Mouse (Mus musculus) megakaryocyte-erythroid progenitor cell, adult 5-6 weeks (primary cell): Measurements from ENCODE around the gene Tnnc1. TPM values are rescaled to one million over a fixed set of nuclear protein-coding genes. Genes with fewer than 3 reads are reported as not detected.

Experiments used
- ATAC-seq: replicated peaks from 2 replicates; pipeline ENCODE4 v1.8.0; 2016; ENCODE audit warnings: mild to moderate bottlenecking, inconsistent platforms; ENCODE audit not compliant: severe bottlenecking, poor library complexity, low FRiP score, low TSS enrichment
- total RNA-seq, 2 experiments: library from RNA; stranded (forward) in 1 of 2; stranded (reverse) in 1 of 2; fragments of 200-1000, 215-1000 nt in 1 of 2; fragments of >200 nt in 1 of 2; fragmentation: Nextera tagmentation in 1 of 2; gene quantifications; 2 replicates each; pipeline ENCODE4 v1.2.3; 2014 to 2017

Gene Tnnc1
- total RNA-seq, 2 experiments from 2014 or later, result 1.8 TPM; not detected in 1

DNA sequence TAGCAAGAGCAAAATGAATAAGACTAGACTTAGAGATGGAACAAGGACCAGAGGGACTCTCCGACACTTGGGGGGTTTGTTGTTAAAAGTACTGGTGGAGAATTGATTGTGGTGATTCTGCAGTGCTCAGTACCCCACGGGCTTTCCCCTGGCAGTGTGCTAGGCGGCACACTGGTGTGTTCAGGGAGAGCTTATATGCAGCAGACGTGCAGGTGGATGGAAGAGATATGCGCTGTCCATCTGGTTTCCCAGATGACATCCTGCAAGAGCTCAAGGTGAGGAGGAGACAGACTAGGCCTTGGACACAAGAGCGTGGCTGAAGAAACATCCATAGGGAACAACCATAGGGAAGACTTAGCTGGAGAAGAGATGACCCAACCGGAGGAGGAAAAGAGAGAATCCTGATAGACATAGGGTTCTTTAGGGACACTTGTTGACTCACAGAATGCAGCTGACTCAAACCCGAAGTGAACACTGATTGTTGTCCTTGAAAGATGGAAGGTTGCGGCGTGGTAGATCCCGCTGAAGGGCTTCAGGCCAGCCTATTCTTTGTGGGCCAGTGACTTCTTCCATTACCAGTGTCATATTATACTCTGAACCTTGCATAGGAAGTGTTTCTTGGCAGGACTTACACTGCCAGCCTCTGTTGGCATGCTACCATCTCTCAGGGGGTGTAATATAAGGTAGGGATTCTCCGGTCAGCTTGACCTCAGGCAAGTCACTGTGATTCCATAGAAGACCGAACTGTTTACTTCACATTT is 862 bp upstream of the Tnnc1 start:
- ATAC-seq, result peak; percentile 58

DNA sequence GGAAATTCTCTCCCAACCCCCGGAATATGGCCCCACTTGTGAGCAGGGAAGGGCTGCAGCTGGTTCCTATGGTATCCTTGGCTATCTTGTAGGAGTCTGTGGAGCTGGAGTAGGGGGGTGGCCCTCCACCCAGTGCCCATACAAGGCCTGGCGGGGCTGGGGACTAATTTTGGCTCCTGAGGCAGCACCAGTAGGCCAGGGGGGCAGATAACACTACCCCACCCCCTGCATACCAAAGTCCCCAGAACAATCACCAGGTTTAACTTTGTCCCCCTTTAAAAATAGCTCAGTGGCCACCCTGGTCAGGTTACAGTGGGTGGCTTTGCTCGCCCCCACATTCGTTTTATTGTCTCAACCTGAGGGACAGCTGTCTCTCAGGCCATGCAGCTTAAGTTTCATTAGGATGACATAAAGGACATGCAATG is 1.0 kb downstream of the Tnnc1 start:
- ATAC-seq, result no peak

DNA sequence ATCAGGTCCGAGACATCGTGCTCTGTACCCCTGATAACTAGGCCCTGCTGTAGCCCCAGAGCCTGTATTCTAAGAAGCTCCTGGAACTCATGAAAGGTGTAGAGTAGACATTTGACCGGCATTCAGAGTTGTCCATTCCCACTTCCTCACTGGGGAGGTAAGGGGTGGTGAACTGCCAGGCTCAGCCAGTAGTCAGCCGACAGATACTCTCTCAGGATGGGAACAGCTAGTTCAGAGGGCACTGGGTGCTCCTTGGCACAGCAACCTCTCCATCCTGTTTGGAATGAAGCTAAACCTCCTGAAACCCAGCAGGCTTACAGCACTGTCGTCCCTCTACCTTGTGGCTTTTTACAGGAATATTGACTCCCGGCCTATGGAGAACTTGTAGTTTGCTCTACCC is 3.7 kb downstream of the Tnnc1 start:
- ATAC-seq, result no peak

DNA sequence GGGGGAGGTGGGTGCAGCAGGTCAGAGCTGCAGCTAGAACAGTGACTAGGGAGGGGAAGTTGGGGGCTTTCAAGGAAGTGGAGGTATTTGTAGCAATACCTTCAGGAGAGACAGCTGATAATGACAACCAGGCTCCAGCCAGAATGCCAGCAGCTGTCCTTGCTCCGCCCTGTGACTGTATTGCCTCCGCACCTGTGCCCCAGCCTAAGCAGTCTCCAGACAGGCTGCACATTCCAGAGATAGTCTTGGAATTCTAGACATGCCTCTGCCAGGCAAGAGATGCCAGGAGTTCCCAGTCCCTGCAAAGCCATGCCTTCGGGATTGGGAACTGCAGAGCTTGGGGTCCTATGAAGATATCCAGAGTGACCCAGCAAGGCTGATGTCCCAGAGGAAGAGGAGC is 4.4 kb downstream of the Tnnc1 start:
- ATAC-seq, result no peak

DNA sequence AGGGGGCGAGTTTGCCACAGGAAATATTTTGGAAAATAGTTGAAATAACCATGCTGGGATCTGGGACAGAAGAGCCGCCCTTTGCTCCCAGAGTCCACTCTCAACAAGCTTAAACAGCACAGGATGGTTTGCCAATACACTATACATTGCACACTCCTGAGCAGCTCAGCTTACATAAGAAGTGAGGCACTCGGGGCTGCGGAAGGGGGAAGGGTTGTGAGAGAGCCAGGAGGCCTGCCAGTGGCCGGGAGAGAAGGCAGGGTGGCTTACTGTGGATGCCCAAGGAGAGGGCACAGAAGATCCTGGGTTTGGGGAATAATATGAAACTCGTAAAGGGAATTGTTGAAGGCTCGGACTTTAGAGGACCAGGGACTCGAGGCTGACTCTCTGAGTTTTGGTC is 5.8 kb downstream of the Tnnc1 start:
- ATAC-seq, result no peak

DNA sequence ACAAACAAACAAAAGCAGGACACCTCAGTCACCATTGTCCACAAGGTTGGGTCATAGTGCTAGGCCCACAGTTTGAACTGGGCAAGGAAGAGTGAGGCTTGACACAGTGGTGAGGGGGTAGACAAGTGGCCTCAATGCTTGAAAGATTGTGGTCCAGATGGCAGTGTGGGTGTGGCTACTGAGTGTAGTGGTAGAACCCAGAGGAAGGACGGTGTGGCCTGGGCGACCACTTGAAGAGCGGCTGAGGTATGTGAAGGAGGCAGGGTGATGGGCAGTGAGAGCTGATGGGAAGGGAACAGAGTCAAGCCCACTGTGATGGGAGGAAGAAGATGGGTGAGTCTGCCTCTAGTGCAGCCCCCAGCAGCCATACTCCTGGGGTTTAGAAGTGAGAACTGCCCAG is 6.6 kb downstream of the Tnnc1 start:
- no peak for ATAC-seq

DNA sequence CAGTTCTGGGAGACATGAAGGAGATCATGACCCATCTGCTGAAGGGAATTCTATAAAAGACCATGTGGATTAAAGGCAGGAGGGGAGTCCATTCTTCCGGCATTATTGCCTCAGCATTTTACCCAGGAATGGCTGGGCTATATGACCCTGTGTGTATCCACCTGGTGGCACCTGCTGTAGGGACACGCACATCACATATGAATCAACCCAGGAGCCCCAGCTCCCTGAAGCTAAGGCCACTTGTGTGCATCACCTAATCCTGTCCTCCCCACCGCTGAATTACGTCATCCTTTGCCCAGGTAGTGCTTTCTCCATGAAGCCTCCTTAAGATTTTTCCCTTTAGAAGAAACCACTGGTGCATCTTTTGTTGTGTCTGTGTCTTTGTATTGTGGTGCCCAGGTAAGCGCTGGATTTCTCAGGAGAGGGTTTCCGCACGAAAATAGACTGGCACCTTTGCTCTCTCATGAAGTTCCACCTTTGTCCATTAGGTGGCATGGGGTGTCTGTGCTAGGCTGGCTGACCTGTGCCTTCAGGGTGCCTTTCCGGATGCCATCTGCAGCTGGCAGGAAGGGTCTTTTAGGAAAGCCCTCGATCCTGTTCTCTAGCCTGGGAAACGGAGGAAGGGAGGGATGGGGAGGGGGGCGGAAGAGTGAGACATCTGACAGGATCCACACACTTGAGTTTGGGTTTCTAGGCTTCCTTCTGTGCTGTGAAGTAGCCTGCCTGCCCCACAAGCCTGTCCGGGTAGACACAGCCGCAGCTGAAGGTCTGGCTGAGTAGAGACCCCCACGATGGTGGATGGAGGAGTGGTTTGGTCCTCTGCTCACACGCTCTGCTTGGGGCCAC is 7.3 kb downstream of the Tnnc1 start:
- ATAC-seq, result peak; percentile 69

DNA sequence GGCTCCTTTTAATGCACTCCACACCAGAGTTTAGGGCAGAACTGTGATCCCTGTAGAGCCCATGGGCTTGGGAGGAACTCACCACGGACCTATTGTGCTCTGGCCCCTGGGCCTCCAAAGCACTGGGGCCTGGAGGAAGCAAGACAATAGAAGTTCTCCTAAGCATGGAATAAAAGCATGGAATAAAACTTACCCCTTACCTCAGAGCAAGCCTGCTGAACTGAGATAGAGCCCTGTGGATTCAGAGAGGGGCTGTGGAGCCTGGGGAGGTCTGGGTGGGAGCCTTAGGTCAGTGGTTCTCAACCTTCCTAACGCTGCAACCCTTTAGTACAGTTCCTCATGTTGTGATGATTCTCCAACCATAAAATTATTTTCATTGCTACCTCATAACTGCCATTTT is 8.7 kb downstream of the Tnnc1 start, which contains the start of gene Nisch:
Nisch (minus strand) TSS at position 101 of the 400 bp plus-strand sequence.
- ATAC-seq, result no peak

DNA sequence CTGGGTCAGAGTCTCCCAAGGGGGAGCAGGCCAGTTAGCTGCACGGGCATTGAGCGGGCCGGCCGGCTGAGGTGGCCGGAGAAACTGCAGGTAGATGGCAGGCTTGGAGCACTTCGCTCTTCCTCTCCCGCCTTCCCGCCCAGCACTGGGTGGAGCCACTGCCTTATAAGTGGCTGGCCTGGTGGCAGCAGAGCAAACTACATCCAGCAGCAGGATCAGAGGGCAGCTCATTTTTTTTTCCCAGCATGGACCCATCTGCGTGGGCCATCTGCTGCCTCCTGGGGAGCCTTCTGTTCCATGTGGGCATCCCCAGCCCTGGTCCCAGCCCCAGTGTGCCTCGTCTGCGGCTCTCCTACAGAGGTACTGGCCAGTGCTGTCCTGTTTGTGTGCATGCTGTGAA is 9.6 kb downstream of the Tnnc1 start, which contains the start of gene Sema3g:
Sema3g (plus strand) TSS at position 195 of the 400 bp plus-strand sequence.
- ATAC-seq, result peak; percentile 88

DNA sequence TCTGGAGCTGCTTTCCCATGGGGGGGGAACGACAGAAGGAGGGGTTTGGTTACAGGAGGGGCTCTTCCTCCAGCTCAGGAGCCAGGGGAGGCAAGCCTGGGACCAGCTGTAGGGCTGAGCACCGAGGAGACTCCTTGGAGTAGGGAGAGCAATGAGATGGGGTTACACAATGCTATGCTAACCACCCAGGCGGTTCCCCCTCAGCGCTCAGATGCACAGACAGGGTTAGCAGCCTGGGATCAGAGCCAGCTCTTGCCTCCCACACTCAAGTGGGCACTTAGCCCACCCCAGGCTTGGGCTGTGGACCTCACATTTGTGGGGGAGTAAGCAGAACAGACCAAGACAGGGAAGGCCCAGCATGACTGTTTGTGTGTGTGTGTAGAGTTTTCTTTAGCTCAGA is 18.9 kb downstream of the Tnnc1 start:
- no peak for ATAC-seq

DNA sequence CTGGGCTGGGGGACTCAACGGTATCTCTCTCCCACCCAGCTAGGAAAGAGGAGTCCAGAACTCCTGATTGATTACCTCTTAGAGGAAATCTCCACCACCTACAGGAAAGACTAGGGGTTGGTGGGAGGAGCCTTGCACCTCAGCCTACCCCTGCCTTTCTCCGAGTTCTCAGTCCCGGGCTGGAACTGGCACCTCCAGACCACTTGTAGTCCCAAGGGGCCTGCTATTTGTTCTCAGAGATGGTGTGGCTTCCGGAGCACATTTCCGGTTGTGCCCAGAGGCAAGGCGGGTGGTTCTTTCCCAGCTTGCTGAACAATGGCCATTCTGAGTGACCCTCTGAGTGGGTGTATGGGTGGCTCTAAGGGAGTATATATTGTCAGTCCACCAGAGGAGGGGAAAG is 20.1 kb downstream of the Tnnc1 start:
- ATAC-seq, result no peak

DNA sequence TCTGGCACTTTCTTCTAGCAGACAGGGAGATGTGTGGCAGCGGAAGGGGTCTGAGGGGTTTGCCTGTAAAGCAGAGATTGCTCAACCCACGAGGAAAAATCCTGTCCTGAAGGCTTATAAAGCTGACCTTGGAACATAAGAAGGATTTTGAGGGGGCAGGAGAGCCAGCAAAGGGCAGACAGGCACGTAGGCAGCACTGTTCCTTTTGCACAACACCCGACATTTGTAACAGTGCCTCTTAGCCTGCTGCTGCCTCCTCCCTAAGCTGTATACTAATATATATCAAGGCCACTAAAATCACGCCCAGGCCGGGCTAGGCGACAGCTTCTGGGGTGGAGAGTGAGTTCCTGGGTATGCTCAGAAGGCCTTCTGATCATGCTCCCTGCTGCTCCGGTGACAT is 22.3 kb downstream of the Tnnc1 start:
- ATAC-seq, result no peak

DNA sequence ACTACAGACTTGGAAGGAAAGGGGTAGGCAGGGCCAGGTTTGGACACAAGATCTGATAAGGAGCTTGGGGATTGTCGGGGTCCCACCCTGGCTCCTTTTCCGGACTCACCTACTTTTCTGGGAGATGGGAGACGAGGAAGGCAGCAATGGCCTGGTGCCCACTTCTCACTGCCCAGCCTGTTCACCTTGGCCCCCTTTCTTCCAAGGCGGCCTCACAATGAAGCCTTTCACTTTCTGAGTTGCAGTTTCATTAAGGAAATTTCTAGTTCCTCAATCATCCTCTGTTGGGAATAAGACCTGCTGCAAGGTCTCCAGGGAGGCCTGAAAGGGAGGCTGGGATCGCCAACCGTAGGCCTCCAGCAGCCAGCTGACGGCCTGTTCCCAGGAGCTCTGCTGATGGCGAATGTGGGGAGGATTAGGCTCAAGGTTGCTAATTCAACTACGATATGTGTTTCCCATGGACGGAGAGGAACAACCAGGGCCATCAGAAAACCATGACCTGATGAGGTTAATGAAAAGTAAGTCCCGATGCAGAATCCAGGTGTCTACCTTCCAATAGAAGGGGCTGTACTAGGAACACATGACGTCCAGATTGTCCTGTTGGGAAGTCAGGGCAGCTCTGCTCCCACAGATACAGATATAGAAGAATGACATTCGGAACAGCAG is 24.4 kb downstream of the Tnnc1 start:
- ATAC-seq, result no peak

DNA sequence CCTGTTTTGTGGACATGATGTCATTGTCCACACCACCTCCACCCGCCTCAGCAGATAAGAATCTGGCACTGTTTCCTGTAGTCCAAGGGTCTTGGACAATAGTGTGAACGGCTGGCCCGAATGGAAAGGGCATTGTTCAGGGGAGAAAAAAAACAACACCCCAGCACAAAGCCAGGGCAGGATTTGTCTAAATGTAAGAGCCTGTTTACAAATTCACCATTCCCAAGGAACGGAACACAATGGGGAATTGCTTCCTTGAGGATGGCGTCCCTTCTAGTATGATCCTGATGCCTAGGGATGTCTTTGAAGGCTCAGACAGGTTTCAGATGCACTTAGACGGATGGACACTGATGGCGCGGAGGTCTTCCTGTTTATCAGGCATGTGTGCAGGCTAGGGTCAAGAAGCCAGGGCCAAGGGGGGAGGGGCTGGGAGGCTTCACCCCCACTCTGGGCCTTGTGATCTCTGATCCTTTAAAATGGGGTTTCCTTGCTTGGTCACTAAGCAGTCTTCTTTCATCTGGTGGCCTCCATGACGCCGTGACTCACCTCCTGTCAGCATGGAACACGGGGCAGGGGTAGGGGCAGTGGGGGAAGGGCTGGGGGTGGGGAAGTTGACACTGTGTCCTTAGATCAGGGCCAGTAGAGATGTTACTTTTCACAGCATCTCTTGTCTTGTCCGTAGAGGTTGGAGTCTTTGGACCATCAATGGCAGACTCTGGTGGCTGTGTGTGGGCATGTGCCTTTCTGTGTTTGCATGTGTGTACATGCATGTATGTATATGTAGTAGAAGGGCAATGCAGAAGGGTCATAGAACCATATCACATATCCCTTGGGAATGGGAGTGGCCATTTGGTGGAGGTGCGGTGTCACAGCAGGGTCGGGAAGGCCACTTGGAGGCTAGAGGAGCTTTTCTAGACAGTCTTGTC is 25.2 kb downstream of the Tnnc1 start:
- no peak for ATAC-seq

DNA sequence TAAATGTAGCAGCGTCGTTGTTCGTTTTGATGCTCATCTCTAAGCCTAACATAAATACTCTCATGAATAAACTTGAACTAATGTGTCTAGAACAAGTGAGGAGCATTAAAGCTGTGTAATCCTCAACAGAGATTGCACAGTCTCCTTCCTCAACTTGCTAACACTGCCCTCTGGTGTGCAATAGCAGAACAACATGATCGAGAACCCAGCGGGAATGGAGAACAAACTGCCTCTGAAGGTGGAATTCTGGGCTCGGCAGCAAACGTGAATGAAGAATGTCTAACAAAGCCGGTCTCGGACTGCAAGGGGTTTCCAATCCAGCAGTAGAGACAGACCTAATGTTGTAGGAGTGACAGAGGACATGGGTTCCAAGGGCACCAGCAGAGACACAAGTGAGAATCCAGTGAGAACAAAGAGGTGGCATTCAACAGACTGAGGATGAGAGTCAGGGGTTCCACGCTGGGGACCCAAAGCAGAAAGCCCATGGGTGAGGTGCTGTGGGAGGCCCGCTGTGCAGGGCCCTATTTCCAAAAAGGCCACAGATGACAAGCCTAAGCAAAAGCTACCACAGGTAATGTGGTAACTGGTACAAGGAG is 26.0 kb downstream of the Tnnc1 start:
- peak; percentile 88 for ATAC-seq

DNA sequence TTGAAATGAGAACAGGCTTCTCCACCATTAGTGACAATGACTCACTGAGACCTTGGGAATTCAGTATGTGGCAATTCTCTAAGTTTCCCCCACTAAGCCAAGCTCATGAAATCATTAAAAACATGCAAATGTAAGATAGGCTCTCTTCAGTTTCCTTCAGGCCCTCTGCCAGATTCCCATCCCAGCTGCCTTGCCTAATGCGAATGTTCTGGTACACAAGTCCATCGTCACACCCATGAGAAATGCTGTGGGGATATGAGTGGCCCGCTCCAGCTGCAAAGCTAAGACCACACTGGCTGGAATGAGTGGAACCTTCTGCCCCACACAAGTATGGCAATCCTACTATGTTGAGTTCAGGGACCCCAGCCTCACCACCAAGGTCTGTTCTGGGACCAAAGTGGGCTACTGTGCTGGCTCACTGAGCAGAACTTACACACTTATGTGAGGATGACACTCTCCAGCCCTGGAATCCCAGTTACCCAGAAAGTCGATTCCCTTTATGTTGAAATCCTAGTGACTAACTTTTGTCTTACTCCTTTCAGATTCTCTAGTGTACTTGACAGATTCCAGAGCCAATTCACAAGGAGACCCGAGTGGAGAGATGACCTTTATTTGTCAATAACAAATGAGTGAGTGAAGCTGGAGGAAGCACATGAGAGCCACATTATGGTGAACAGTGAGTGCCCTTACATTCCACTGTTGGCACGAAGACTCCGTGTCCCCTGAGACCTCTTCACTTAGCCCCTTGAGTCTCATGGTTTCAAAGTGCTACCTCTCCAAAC is 29.2 kb downstream of the Tnnc1 start:
- no peak for ATAC-seq

DNA sequence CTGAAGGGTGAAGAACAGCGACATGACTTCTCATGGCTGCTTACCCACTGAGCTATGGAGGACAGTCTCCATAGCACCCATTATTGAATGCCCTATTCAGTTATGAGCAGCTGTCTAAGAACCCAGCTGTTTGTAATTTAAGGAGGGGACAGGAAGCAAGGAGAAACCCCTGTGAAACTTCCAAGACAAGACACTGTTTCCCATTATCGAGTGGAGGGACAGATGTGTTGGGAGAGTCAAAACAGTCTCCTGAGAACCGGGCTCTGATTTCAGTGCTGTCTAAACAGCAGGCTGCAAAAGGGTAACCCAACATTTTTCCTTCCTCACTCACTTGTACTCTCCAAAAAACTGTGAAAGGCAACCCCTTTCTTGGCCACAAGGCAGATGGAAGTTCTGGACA is 32.4 kb downstream of the Tnnc1 start:
- ATAC-seq, result no peak

DNA sequence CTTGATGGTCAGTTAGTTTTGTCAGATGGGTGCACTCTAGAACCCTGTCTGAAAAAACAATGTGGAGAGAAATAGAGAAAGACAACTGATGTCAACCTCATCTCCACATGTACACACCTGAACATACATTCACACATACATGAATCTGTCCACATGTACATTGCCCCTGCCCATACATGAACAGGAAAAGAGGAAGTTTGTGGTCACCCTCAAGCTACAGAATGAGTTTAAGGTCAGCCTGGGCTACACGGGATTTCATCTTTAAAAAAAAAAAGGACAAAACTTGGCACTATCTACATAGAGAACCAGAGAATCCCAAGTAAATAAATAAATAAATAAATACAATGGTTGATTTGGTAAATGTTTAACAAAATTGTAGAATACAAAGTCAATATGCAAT is 36.7 kb downstream of the Tnnc1 start:
- ATAC-seq, result no peak
